Mouse (Mus musculus) heart, adult 2 months (tissue): ENCODE data around the gene Fkbp5.

Experiments used
- EP300 ChIP-seq: fragments of 200-500 bp; IDR thresholded peaks from 2 replicates; pipeline ENCODE4 v1.6.1; 2011; ENCODE audit warnings: low read depth, low read length, control low read depth; ENCODE audit not compliant: insufficient read depth
- POLR2A ChIP-seq: fragments of 200-500 bp; IDR thresholded peaks from 2 replicates; pipeline ENCODE4 v1.6.1; 2011; ENCODE audit warnings: mild to moderate bottlenecking, low read depth, low read length, control low read depth; ENCODE audit not compliant: insufficient read depth

DNA sequence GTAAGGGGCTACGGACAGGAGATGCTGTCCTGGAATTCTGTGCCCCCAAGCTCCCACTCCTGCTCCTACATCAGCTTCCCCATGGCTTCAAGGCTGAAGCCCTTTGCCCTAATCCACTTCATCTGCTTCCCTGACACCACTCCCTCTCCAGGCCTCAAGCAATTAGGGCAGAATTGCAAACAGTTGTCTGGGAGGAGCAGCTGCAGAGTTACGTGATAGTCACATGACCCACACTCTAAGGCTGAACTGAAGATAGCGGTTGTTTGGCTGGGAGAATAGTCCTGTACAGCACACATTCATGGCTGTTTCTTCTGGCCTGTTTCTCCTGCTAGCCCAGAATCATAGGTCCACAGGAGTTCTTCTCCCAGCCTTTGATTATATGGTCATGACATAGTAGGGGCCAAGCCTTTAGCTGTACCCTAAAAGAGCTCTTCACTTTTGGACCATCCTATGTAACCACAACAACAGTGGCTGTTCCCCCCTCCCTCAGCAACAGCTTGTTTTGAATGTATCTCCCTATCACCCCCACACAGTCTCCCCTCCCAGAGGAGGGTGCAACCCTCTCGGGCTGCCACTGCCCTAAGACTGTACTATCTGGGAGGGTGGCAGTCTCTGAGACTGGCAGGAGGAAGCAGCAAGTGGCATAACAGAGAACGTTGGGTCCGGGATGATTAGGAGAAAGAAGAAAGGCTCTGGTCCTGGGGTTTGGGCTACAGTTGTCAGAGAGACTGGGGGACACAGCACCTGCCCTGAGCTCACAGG is 39.5 kb upstream of the Fkbp5 start:
- no peak for TF ChIP-seq POLR2A
- TF ChIP-seq EP300, result no peak
